Mouse (Mus musculus): ENCODE measurements around the gene Ess2.

The Ess2 gene

GRCm38 (mm10) chr16:17853263-17853662, 57.9 kb downstream of the Ess2 start:
- no peak for DNase-seq (ENCODE audit: low spot score)

- DNase-seq (ENCODE audit: low spot score), result no peak
These were observed 59.3 kb downstream of the Ess2 start for GRCm38 (mm10) chr16:17851860-17852259.

GRCm38 (mm10) chr16:17851331-17851730, 59.8 kb downstream of the Ess2 start:
- no peak for DNase-seq (ENCODE audit: low spot score)
